Mouse (Mus musculus) subcutaneous adipose tissue, adult 2 months (tissue): ENCODE data around the gene Usp54. TPM values are rescaled to one million over a fixed set of nuclear protein-coding genes. Genes with fewer than 3 reads are reported as not detected.

ENCODE experiments used
- polyA plus RNA-seq: library from polyadenylated mRNA; depleted of rRNA; stranded (reverse); fragments of >200 nt; gene quantifications from 2 replicates; pipeline ENCODE4 v1.2.3, GENCODE M21; 2012; ENCODE audit warnings: low replicate concordance; rRNA removed

Gene Usp54
- 4.9 and 17.0 TPM in 2 replicates for polyA plus RNA-seq

GRCm38 (mm10) chr14:20640644-20641437, at the start of gene Usp54:
Gene Usp54 (minus strand): TSS chr14:20641063.

GRCm38 (mm10) chr14:20674064-20674833, 33.4 kb upstream of the Usp54 start, which contains the start of gene Sec24c:
Gene Sec24c (plus strand): TSS chr14:20674308.

GRCm38 (mm10) chr14:20668154-20668810, 27.4 kb upstream of the Usp54 start, which contains the start of gene Synpo2l:
Gene Synpo2l (minus strand): TSS chr14:20668354.

GRCm38 (mm10) chr14:20656361-20656760, 15.5 kb upstream of the Usp54 start, which contains the start of gene Myoz1:
Gene Myoz1 (minus strand): TSS chr14:20656540.

GRCm38 (mm10) chr14:20546415-20546814, 94.4 kb downstream of the Usp54 start, which contains the start of gene Ppp3cb:
Gene Ppp3cb (minus strand): TSS chr14:20546573.

Other genes with a start within 250 kb of the Usp54 start
- gene Mrps16, start 247.4 kb downstream of the Usp54 start, polyA plus RNA-seq = 53.3 and 61.0 TPM in 2 replicates
- 0.04 and 0.76 TPM in 2 replicates for gene Cfap70, start 188.8 kb downstream of the Usp54 start, polyA plus RNA-seq
- gene Anxa7, start 160.9 kb downstream of the Usp54 start, polyA plus RNA-seq = 91.2 and 113 TPM in 2 replicates
- gene Mss51, start 144.2 kb downstream of the Usp54 start, polyA plus RNA-seq = 0.58 and 0.80 TPM in 2 replicates
- gene Ppp3cb, start 94.5 kb downstream of the Usp54 start, polyA plus RNA-seq = 15.0 and 19.5 TPM in 2 replicates
- gene Myoz1, start 15.5 kb upstream of the Usp54 start, polyA plus RNA-seq = 0.12 TPM in 1 of 2 replicates, not detected in the other
- gene Synpo2l, start 27.3 kb upstream of the Usp54 start, polyA plus RNA-seq = 0.17 and 0.35 TPM in 2 replicates
- gene Sec24c, start 33.2 kb upstream of the Usp54 start, polyA plus RNA-seq = 115 and 168 TPM in 2 replicates
- gene Fut11, start 53.9 kb upstream of the Usp54 start, polyA plus RNA-seq = 11.9 and 26.9 TPM in 2 replicates
- 37.9 and 43.7 TPM in 2 replicates for gene Chchd1, start 61.9 kb upstream of the Usp54 start, polyA plus RNA-seq
- gene Zswim8, start 66.5 kb upstream of the Usp54 start, polyA plus RNA-seq = 184 and 239 TPM in 2 replicates
- 42.1 and 61.4 TPM in 2 replicates for gene Ndst2, start 93.5 kb upstream of the Usp54 start, polyA plus RNA-seq
- gene Camk2g, start 153.0 kb upstream of the Usp54 start, polyA plus RNA-seq = 37.1 and 54.2 TPM in 2 replicates
- gene Plau, start 195.6 kb upstream of the Usp54 start, polyA plus RNA-seq = 16.1 and 53.4 TPM in 2 replicates